Mouse (Mus musculus) ES-E14 (cell line): ENCODE results near the gene Palld.

Source experiments
- MAFK ChIP-seq: IDR thresholded peaks from 2 replicates; pipeline ENCODE4 v1.6.1; 2014; ENCODE audit warnings: mild to moderate bottlenecking, low read depth, low read length, inconsistent platforms; ENCODE audit not compliant: insufficient read depth
- ZC3H11A ChIP-seq: IDR thresholded peaks from 2 replicates; pipeline ENCODE4 v1.6.1; 2012; ENCODE audit warnings: low read depth, mild to moderate bottlenecking, inconsistent platforms, low read length, borderline replicate concordance

DNA sequence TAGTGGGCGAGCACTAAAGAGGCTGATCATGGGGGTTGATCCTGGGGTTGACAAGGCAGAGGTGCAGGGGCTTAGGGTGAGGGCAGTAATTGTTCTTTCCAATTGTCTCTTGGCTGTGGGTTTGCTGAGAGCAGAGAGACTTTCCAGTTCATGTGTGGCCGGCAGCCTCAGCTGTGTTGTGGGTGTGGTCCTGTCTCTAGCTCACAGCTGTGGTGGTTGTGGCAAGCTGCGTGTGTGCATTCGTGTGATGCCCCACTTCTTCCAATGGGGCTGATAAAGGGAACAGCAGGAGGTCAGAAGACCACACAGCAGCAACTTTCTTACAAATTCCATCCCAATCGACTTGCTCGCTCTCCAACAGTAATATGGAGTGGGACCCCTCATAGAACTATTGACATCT lies 373.8 kb downstream of the Palld start:
- no peak for TF ChIP-seq ZC3H11A
- no peak for TF ChIP-seq MAFK
